Mouse (Mus musculus) ES-E14 (cell line): ENCODE results near the gene Rap1gap2.

Experiments used
- CHD2 ChIP-seq: IDR thresholded peaks from 2 replicates; pipeline ENCODE4 v1.6.1; 2014; ENCODE audit warnings: mild to moderate bottlenecking, low read depth, low read length, inconsistent platforms
- MAFK ChIP-seq: IDR thresholded peaks from 2 replicates; pipeline ENCODE4 v1.6.1; 2014; ENCODE audit warnings: mild to moderate bottlenecking, low read depth, low read length, inconsistent platforms; ENCODE audit not compliant: insufficient read depth
- ZC3H11A ChIP-seq: IDR thresholded peaks from 2 replicates; pipeline ENCODE4 v1.6.1; 2012; ENCODE audit warnings: low read depth, mild to moderate bottlenecking, inconsistent platforms, low read length, borderline replicate concordance

GRCm38 (mm10) chr11:74462651-74463050 lies 148.1 kb downstream of the Rap1gap2 start:
- TF ChIP-seq CHD2 (no peak), MAFK (no peak), ZC3H11A (no peak)
